Mouse (Mus musculus): ENCODE measurements at regions not wholly inside any gene's neighbourhood (a gene's known extent, or its start where the extent isn't known, plus 50 kb on each side); places are given as distances from the start of the nearest gene placed in this dataset.

- ATAC-seq (ENCODE audit: extremely low read depth, insufficient number of reproducible peaks, low FRiP score, low TSS enrichment): no peak
- 62% methylated on average over 4 of the region's 4 CpGs for WGBS
These were observed 169.2 kb upstream of the Tbca start for GRCm38 (mm10) chr13:94619511-94619910.

GRCm38 (mm10) chr13:94630055-94630454 is 158.7 kb upstream of the Tbca start:
- no peaks in the 10 kb centered on the region for H3K4me1 ChIP-seq
- no peaks in the 10 kb centered on the region for H3K9me3 ChIP-seq
- no peak overlapping the region for H3K9ac ChIP-seq
- no peak overlapping the region for H3K27ac ChIP-seq (replicated peaks)
- H3K4me2 ChIP-seq: no peak overlapping the region
- H3K4me3 ChIP-seq: no peak overlapping the region
- H3K27me3 ChIP-seq (replicated peaks): peaks cover 15% of the 10 kb centered on the region; the same call in 1 of the 2 replicates
- no peak for ATAC-seq (ENCODE audit: extremely low read depth, insufficient number of reproducible peaks, low FRiP score, low TSS enrichment)
- H3K36me3 ChIP-seq: no peaks in the 10 kb centered on the region
- WGBS: 75% methylated on average over 1 of the region's 1 CpGs

More at GRCm38 (mm10) chr13:94619511-94619910, 169.2 kb upstream of the Tbca start:
- Histone ChIP-seq H3K9me3 (no peaks in the 10 kb centered on the region), H3K27me3 (replicated peaks) (0 out of 2 replicates have a peak, but pooled peaks cover 3% of the 10 kb centered on the region), H3K4me2 (no peak overlapping the region), H3K27ac (replicated peaks) (no peak overlapping the region), H3K9ac (no peak overlapping the region), H3K4me1 (no peaks in the 10 kb centered on the region), H3K36me3 (no peaks in the 10 kb centered on the region), H3K4me3 (no peak overlapping the region)

- H3K9me3 ChIP-seq: no peaks in the 10 kb centered on the region
- no peaks in the 10 kb centered on the region for H3K36me3 ChIP-seq
- H3K27me3 ChIP-seq (replicated peaks): peaks cover 15% of the 10 kb centered on the region; the same call in 1 of the 2 replicates
- H3K9ac ChIP-seq: no peak overlapping the region
- H3K4me1 ChIP-seq: no peaks in the 10 kb centered on the region
- WGBS: 87% methylated on average over 6 of the region's 6 CpGs
- ATAC-seq (ENCODE audit: extremely low read depth, insufficient number of reproducible peaks, low FRiP score, low TSS enrichment): no peak
- H3K4me2 ChIP-seq: no peak overlapping the region
- no peak overlapping the region for H3K4me3 ChIP-seq
- H3K27ac ChIP-seq (replicated peaks): no peak overlapping the region
These were observed 158.0 kb upstream of the Tbca start for GRCm38 (mm10) chr13:94630685-94631084.

GRCm38 (mm10) chr13:94632730-94633129 is 156.0 kb upstream of the Tbca start:
- H3K9me3 ChIP-seq: no peaks in the 10 kb centered on the region
- H3K4me2 ChIP-seq: no peak overlapping the region
- no peak overlapping the region for H3K4me3 ChIP-seq
- H3K36me3 ChIP-seq: no peaks in the 10 kb centered on the region
- no peaks in the 10 kb centered on the region for H3K4me1 ChIP-seq
- no peak overlapping the region for H3K9ac ChIP-seq
- peaks cover 10% of the 10 kb centered on the region for H3K27me3 ChIP-seq (replicated peaks)
- 37% methylated on average over 5 of the region's 5 CpGs for WGBS
- H3K27ac ChIP-seq (replicated peaks): no peak overlapping the region
- no peak for ATAC-seq (ENCODE audit: extremely low read depth, insufficient number of reproducible peaks, low FRiP score, low TSS enrichment)

- no peaks in the 10 kb centered on the region for H3K36me3 ChIP-seq
- no peaks in the 10 kb centered on the region for H3K9me3 ChIP-seq
- 65% methylated on average over 5 of the region's 5 CpGs for WGBS
- H3K9ac ChIP-seq: no peak overlapping the region
- no peak for ATAC-seq (ENCODE audit: extremely low read depth, insufficient number of reproducible peaks, low FRiP score, low TSS enrichment)
- peaks cover 8% of the 10 kb centered on the region; the same call in 1 of the 2 replicates for H3K27me3 ChIP-seq (replicated peaks)
- no peak overlapping the region for H3K4me2 ChIP-seq
- no peak overlapping the region for H3K4me3 ChIP-seq
- no peaks in the 10 kb centered on the region for H3K4me1 ChIP-seq
- H3K27ac ChIP-seq (replicated peaks): no peak overlapping the region
These were observed 148.4 kb upstream of the Tbca start for GRCm38 (mm10) chr13:94640336-94640735.

GRCm38 (mm10) chr13:94645241-94646206 is 143.2 kb upstream of the Tbca start:
- no peak for ATAC-seq (ENCODE audit: extremely low read depth, insufficient number of reproducible peaks, low FRiP score, low TSS enrichment)
- H3K27me3 ChIP-seq (replicated peaks): peaks cover 15% of the 10 kb centered on the region; the same call in 1 of the 2 replicates
- H3K4me1 ChIP-seq: peaks cover 7% of the 10 kb centered on the region; the same call in 1 of the 2 replicates
- no peaks in the 10 kb centered on the region for H3K36me3 ChIP-seq
- no peak overlapping the region for H3K9ac ChIP-seq
- H3K9me3 ChIP-seq: no peaks in the 10 kb centered on the region
- WGBS: 65% methylated on average over 19 of the region's 19 CpGs
- H3K4me2 ChIP-seq: no peak overlapping the region
- H3K4me3 ChIP-seq: no peak overlapping the region
- H3K27ac ChIP-seq (replicated peaks): no peak overlapping the region

- H3K9me3 ChIP-seq: no peaks in the 10 kb centered on the region
- H3K4me2 ChIP-seq: no peak overlapping the region
- peaks cover 11% of the 10 kb centered on the region; the same call in 1 of the 2 replicates for H3K4me1 ChIP-seq
- H3K4me3 ChIP-seq: no peak overlapping the region
- no peak for ATAC-seq (ENCODE audit: extremely low read depth, insufficient number of reproducible peaks, low FRiP score, low TSS enrichment)
- no peak overlapping the region for H3K27ac ChIP-seq (replicated peaks)
- no peaks in the 10 kb centered on the region for H3K36me3 ChIP-seq
- H3K9ac ChIP-seq: no peak overlapping the region
- WGBS: 78% methylated on average over 2 of the region's 2 CpGs
- H3K27me3 ChIP-seq (replicated peaks): peaks cover 15% of the 10 kb centered on the region; the same call in 1 of the 2 replicates
These were observed 142.4 kb upstream of the Tbca start for GRCm38 (mm10) chr13:94646326-94646725.

- Histone ChIP-seq H3K36me3 (no peaks in the 10 kb centered on the region), H3K4me2 (0 out of 2 replicates have a peak overlapping the region, but pooled peaks have one; percentile 4), H3K9ac (no peak overlapping the region), H3K4me1 (peaks cover 11% of the 10 kb centered on the region; the same call in 1 of the 2 replicates), H3K4me3 (no peak overlapping the region), H3K27ac (replicated peaks) (no peak overlapping the region), H3K9me3 (no peaks in the 10 kb centered on the region), H3K27me3 (replicated peaks) (peaks cover 15% of the 10 kb centered on the region; the same call in 1 of the 2 replicates)
- WGBS: 52% methylated on average over 12 of the region's 12 CpGs
- ATAC-seq (ENCODE audit: extremely low read depth, insufficient number of reproducible peaks, low FRiP score, low TSS enrichment): no peak
These were observed 141.7 kb upstream of the Tbca start for GRCm38 (mm10) chr13:94646781-94647555.

GRCm38 (mm10) chr13:94647566-94647965 is 141.1 kb upstream of the Tbca start:
- H3K9me3 ChIP-seq: no peaks in the 10 kb centered on the region

GRCm38 (mm10) chr13:94650951-94651350 is 137.8 kb upstream of the Tbca start:
- Histone ChIP-seq H3K4me3 (no peak overlapping the region), H3K36me3 (no peaks in the 10 kb centered on the region), H3K4me2 (no peak overlapping the region), H3K9me3 (no peaks in the 10 kb centered on the region), H3K9ac (no peak overlapping the region), H3K27ac (replicated peaks) (no peak overlapping the region), H3K4me1 (peaks cover 11% of the 10 kb centered on the region; the same call in 1 of the 2 replicates), H3K27me3 (replicated peaks) (peaks cover 7% of the 10 kb centered on the region; the same call in 1 of the 2 replicates)
- 50% methylated on average over 7 of the region's 7 CpGs for WGBS
- no peak; the same call in 1 of the 2 replicates for ATAC-seq (ENCODE audit: extremely low read depth, insufficient number of reproducible peaks, low FRiP score, low TSS enrichment)

More at GRCm38 (mm10) chr13:94647566-94647965, 141.1 kb upstream of the Tbca start:
- WGBS: 67% methylated on average over 5 of the region's 5 CpGs
- H3K4me1 ChIP-seq: peaks cover 11% of the 10 kb centered on the region; the same call in 1 of the 2 replicates
- H3K27ac ChIP-seq (replicated peaks): no peak overlapping the region
- no peak overlapping the region for H3K4me3 ChIP-seq
- ATAC-seq (ENCODE audit: extremely low read depth, insufficient number of reproducible peaks, low FRiP score, low TSS enrichment): no peak
- no peak overlapping the region for H3K4me2 ChIP-seq
- H3K36me3 ChIP-seq: no peaks in the 10 kb centered on the region
- peaks cover 15% of the 10 kb centered on the region; the same call in 1 of the 2 replicates for H3K27me3 ChIP-seq (replicated peaks)
- no peak overlapping the region for H3K9ac ChIP-seq

- Histone ChIP-seq H3K36me3 (no peaks in the 10 kb centered on the region), H3K4me2 (no peak overlapping the region), H3K27ac (replicated peaks) (no peak overlapping the region), H3K27me3 (replicated peaks) (peaks cover 33% of the 10 kb centered on the region), H3K4me3 (no peak overlapping the region), H3K9ac (no peak overlapping the region), H3K4me1 (no peaks in the 10 kb centered on the region), H3K9me3 (no peaks in the 10 kb centered on the region)
- WGBS: 78% methylated on average over 9 of the region's 9 CpGs
- no peak for ATAC-seq (ENCODE audit: extremely low read depth, insufficient number of reproducible peaks, low FRiP score, low TSS enrichment)
These were observed 121.1 kb upstream of the Tbca start for GRCm38 (mm10) chr13:94667604-94668003.

Measured in heart, embryonic 13.5 days (tissue).